Mouse (Mus musculus) limb, embryonic 11.5 days (tissue): ENCODE measurements at regions not wholly inside any gene's neighbourhood (a gene's known extent, or its start where the extent isn't known, plus 50 kb on each side); places are given as distances from the start of the nearest gene placed in this dataset.

ENCODE experiments used
- ATAC-seq: fragments of 200-750 bp; cut with Nextera tagmentation; 2 replicates; pipeline ENCODE4 v1.8.0; 2017; ENCODE audit warnings: low read depth; ENCODE audit not compliant: insufficient number of reproducible peaks, low FRiP score, low TSS enrichment
- DNase-seq: peaks from one replicate; pipeline ENCODE4 v3.0.0-alpha.2; 2015; ENCODE audit warnings: low spot score
- H3K27ac ChIP-seq: fragments of 300-500 bp; sonication (generic); replicated peaks from 2 replicates; pipeline ENCODE4 v1.5.1; 2014; ENCODE audit warnings: low read depth, mild to moderate bottlenecking, low read length
- H3K27me3 ChIP-seq: fragments of 300-500 bp; sonication (generic); 2 replicates; pipeline ENCODE4 v1.6.1; 2014; ENCODE audit warnings: mild to moderate bottlenecking, low read length, mixed read lengths; ENCODE audit not compliant: control insufficient read depth, insufficient read depth
- H3K36me3 ChIP-seq: fragments of 300-500 bp; sonication (generic); 2 replicates; pipeline ENCODE4 v1.6.1; 2014; ENCODE audit warnings: mild to moderate bottlenecking, low read length, moderate library complexity, mixed read lengths; ENCODE audit not compliant: control insufficient read depth, insufficient read depth
- H3K4me1 ChIP-seq: fragments of 300-500 bp; sonication (generic); 2 replicates; pipeline ENCODE4 v1.6.1; 2014; ENCODE audit warnings: low read length, mixed read lengths; ENCODE audit not compliant: control insufficient read depth, insufficient read depth
- H3K4me2 ChIP-seq: fragments of 300-500 bp; sonication (generic); 2 replicates; pipeline ENCODE4 v1.6.1; 2014; ENCODE audit warnings: low read depth, mild to moderate bottlenecking, moderate library complexity; ENCODE audit not compliant: severe bottlenecking
- H3K4me3 ChIP-seq: fragments of 300-500 bp; sonication (generic); 2 replicates; pipeline ENCODE4 v1.5.1; 2014; ENCODE audit warnings: low read depth, low read length
- H3K9ac ChIP-seq: fragments of 300-500 bp; sonication (generic); 2 replicates; pipeline ENCODE4 v1.6.1; 2014; ENCODE audit warnings: mild to moderate bottlenecking, low read length
- H3K9me3 ChIP-seq: fragments of 300-500 bp; sonication (generic); 2 replicates; pipeline ENCODE4 v1.6.1; 2016; ENCODE audit warnings: low read length; ENCODE audit not compliant: control insufficient read depth
- WGBS: fragments of 180-500 bp; shearing (Covaris S2); extraction: QIAGEN DNeasy Blood & Tissue Kit; methylation state at CpG from one replicate; pipeline ENCODE4 v1.1.7; 2014; 5-methylcytosine and 5-hydroxymethylcytosine counted together

DNA sequence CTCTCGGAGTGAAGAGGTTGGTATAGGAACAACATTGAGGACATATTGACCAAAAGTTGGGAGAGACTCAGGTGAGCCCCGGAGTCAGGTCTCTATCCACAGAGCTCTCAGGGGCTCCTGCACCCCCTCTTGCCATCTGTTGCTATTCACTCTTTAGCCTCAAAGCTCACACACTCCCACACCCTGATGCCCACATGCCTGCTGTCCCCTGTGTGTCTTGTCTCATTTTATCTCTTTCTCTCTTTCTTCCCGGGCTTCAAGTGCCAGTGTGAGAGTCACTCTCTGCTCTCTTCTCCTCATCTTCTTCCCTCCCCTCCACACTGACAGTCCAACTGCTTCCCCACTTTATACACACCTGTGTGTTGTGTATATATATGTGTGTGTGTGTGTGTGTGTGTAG is 141.0 kb upstream of the Mdm1 start:
- H3K9ac ChIP-seq = no peak overlapping the region
- no peak overlapping the region for H3K4me3 ChIP-seq
- 84% methylated on average over 3 of the region's 3 CpGs for WGBS
- H3K4me2 ChIP-seq = no peak overlapping the region
- H3K27me3 ChIP-seq = no peaks in the 10 kb centered on the region
- no peaks in the 10 kb centered on the region for H3K36me3 ChIP-seq
- no peak for DNase-seq
- no peak overlapping the region for H3K27ac ChIP-seq
- ATAC-seq = no peak
- H3K4me1 ChIP-seq = peaks cover 9% of the 10 kb centered on the region
- H3K9me3 ChIP-seq = no peaks in the 10 kb centered on the region

DNA sequence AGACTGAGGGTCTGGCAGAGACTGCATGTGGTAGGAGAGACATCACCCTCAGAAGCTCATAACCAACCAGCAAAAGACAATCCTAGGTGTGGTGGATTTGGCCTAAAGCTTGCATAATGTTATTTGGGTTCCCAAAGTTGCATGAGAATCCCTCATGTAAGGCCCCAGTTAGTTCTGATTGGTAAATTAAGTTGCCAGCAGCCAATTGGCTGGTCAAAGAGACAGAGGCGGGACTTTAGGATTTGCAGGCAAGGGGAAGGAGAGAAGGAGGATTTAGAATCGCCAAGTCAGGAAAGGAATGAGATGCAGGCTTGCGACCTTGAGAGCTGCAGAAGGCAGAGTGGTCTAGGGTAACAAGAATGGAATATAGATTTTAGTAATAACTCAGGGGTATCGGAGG is 140.1 kb upstream of the Mdm1 start:
- Histone ChIP-seq H3K9ac (no peak overlapping the region), H3K9me3 (no peaks in the 10 kb centered on the region), H3K27me3 (no peaks in the 10 kb centered on the region), H3K4me1 (peaks cover 9% of the 10 kb centered on the region), H3K27ac (no peak overlapping the region), H3K4me2 (no peak overlapping the region), H3K36me3 (no peaks in the 10 kb centered on the region), H3K4me3 (no peak overlapping the region)
- no peak for ATAC-seq
- 53% methylated on average over 4 of the region's 4 CpGs for WGBS
- no peak for DNase-seq

DNA sequence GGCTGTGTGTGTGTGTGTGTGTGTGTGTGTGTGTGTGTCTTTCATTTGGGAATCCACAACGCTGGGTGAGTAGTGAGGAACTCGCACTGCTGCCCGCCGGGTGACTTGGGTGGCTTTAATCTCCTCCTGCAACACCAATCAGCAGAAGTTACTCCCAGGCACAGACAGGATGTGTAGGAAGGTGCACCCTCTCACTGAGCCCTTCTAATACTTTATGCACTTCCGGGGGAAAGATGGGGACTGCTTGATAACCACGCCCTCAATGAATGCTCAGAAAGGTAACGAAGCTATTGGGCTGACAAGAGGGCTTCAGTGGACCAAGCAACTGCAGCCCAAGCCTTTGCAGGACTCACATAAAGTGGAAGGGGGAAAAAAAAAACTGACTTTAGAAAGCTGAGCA is 139.6 kb upstream of the Mdm1 start:
- Histone ChIP-seq H3K27ac (no peak overlapping the region), H3K36me3 (no peaks in the 10 kb centered on the region), H3K9ac (no peak overlapping the region), H3K4me1 (peaks cover 12% of the 10 kb centered on the region), H3K27me3 (no peaks in the 10 kb centered on the region), H3K4me2 (no peak overlapping the region), H3K9me3 (no peaks in the 10 kb centered on the region), H3K4me3 (no peak overlapping the region)
- no peak for DNase-seq
- ATAC-seq = no peak
- whole genome bisulfite sequencing = 73% methylated on average over 7 of the region's 7 CpGs

DNA sequence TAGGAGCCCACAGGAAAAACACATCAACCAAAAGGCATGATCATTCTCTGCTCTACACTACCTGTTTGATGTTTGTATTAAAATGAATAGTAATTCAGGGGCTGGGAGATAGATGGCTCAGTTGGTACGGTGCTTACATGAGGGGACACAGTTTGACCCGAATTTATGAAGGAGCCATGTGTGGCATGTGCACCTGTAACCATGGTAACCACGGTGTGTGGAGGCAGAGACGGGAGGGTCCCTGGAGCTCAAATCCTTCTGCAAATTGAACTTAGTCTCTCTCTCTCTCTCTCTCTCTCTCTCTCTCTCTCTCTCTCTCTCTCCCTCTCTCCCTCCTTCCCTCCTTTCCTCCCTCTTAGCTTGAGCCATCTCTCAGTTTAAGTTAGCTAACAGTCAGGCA is 139.1 kb upstream of the Mdm1 start:
- H3K9ac ChIP-seq = no peak overlapping the region
- DNase-seq = no peak
- H3K27ac ChIP-seq = no peak overlapping the region
- WGBS = 93% methylated on average over 4 of the region's 4 CpGs
- H3K27me3 ChIP-seq = no peaks in the 10 kb centered on the region
- no peaks in the 10 kb centered on the region for H3K36me3 ChIP-seq
- ATAC-seq = no peak
- no peaks in the 10 kb centered on the region for H3K9me3 ChIP-seq
- H3K4me2 ChIP-seq = no peak overlapping the region
- peaks cover 12% of the 10 kb centered on the region for H3K4me1 ChIP-seq
- no peak overlapping the region for H3K4me3 ChIP-seq

DNA sequence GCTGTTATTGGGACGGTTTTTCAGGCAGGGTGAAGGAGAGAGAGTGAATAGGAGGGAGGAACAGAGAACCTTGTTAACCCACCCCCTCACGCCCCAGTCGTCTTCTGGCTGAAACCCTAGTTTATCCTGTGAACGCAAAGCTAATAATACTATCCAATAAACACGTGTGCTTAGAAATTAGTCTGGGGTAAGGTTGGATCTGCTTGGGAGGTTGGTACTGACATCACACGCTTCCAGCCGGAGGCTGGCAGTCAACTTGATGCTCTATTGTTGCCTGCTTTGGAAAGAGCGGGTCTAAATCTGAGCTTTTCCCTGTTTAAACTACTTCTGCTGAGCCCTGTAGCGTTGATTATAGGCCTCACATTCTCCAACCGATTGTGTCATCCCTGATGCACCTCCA is 138.4 kb upstream of the Mdm1 start:
- DNase-seq = no peak

DNA sequence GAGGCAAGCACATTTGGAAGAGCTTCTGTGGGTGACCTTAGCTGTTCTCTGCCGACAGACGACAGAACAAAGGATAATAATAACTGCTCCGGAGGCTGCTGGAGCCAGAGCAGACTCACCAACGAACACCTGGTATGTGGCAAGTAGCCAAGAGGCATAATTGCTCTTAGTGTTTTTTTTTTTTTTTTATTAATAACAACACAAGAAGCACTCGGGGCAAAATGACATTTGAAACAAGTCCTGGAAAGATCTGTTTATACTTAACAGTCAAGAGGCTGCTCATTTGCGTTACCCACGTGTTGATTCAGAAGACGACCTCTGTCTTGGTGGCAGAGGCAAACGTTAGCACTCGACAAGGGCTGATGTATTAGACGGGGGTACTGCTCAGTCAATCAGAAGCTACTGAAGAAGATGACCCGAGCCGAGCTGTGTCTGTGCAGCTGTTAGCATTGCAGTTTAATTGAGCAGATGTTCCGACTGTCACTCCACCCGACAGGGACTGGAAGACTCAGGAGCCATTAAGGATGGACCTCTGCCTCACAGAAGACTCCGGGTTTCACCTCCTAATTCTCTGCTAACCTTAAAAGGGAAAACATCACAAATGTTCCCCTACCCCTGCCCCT is 137.8 kb upstream of the Mdm1 start:
- DNase-seq = no peak
- no peak overlapping the region for H3K27ac ChIP-seq
- H3K27me3 ChIP-seq = no peaks in the 10 kb centered on the region
- H3K4me2 ChIP-seq = no peak overlapping the region
- no peak overlapping the region for H3K9ac ChIP-seq
- WGBS = 26% methylated on average over 16 of the region's 16 CpGs
- peaks cover 12% of the 10 kb centered on the region for H3K4me1 ChIP-seq
- H3K4me3 ChIP-seq = no peak overlapping the region
- ATAC-seq = no peak
- H3K9me3 ChIP-seq = no peaks in the 10 kb centered on the region
- H3K36me3 ChIP-seq = no peaks in the 10 kb centered on the region

More for the DNA sequence above, 138.4 kb upstream of the Mdm1 start:
- no peak overlapping the region for H3K4me3 ChIP-seq
- WGBS = 71% methylated on average over 10 of the region's 10 CpGs
- no peak overlapping the region for H3K4me2 ChIP-seq
- H3K9ac ChIP-seq = no peak overlapping the region
- H3K27me3 ChIP-seq = no peaks in the 10 kb centered on the region
- H3K4me1 ChIP-seq = peaks cover 12% of the 10 kb centered on the region
- no peak overlapping the region for H3K27ac ChIP-seq
- no peaks in the 10 kb centered on the region for H3K36me3 ChIP-seq
- H3K9me3 ChIP-seq = no peaks in the 10 kb centered on the region
- ATAC-seq = no peak

DNA sequence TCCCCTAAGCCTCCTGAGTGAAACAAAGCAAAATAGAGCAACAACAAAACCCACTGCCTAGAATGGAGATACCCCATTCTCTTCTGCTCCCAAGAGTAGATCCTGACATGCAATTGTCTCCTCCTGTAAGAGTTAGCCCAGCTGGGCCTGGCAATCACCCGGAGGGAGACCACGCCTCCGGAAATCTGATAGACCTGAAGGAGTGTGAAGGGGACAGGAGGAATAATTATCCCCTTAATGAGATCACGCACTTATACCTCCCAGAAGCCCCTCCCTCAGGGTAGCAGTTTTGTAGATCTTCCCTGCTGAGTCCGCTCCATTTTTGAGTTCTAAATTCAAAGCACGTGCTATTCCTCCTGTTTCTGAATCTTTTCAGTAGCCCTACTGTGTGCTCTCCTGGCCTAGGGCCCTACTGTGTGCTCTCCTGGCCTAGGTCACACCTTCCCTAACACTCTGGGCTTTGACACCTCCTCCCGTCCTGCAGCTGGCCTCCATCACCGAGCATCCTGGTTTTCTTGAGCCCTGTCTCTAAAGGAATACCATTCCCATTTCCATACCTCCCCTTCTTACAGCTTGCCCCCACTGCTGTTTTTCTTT is 137.2 kb upstream of the Mdm1 start:
- H3K4me2 ChIP-seq = no peak overlapping the region
- ATAC-seq (no peak), DNase-seq (no peak)
- H3K9ac ChIP-seq = no peak overlapping the region
- H3K36me3 ChIP-seq = no peaks in the 10 kb centered on the region
- H3K27me3 ChIP-seq = no peaks in the 10 kb centered on the region
- 45% methylated on average over 8 of the region's 8 CpGs for WGBS
- H3K27ac ChIP-seq = no peak overlapping the region
- no peaks in the 10 kb centered on the region for H3K9me3 ChIP-seq
- H3K4me1 ChIP-seq = peaks cover 12% of the 10 kb centered on the region
- no peak overlapping the region for H3K4me3 ChIP-seq

DNA sequence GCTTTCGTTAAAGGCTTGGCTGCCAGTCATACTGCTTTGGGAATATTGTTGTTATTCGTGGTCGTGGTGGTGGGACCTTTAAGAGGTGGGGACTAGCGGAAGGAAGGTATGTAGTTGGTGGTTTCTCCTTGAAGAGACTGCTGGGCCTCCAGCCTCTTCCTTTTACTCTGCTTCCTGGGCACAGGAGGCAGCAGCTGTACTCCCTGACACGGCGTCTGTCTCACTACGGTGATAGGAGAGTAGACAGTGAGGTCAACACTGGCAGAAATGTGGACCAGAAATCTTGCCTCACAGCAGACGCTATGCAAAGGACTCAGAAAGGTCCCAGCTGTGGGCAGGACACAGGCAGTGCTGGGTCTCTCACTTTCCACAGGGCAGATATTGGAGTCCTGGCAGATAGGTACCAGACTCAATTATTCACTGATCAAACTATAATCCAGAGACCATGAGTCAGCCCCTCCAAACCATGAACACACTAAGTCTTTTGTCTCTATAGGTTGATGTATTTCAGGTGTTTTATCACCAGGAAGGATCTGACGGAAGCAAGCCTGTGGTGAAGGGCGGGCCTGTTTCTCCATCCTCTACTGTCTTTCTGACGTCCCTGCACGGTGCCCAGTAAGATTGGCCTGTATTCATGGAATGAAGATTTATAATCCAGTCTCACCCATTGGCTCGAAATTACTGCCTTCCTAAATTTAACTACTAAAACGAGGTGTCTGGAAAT is 134.6 kb upstream of the Mdm1 start:
- no peak overlapping the region for H3K4me2 ChIP-seq
- no peaks in the 10 kb centered on the region for H3K27me3 ChIP-seq
- ATAC-seq (no peak), DNase-seq (no peak)
- H3K27ac ChIP-seq = no peak overlapping the region
- H3K4me3 ChIP-seq = no peak overlapping the region
- H3K9ac ChIP-seq = no peak overlapping the region
- H3K9me3 ChIP-seq = no peaks in the 10 kb centered on the region
- H3K4me1 ChIP-seq = peaks cover 12% of the 10 kb centered on the region
- 73% methylated on average over 14 of the region's 14 CpGs for WGBS
- H3K36me3 ChIP-seq = no peaks in the 10 kb centered on the region
